Mouse (Mus musculus) stomach, adult 2 months (tissue): Measurements from ENCODE around the gene Runx2. TPM values are rescaled to one million over a fixed set of nuclear protein-coding genes. Genes with fewer than 3 reads are reported as not detected.

Experiments
- polyA plus RNA-seq: library from polyadenylated mRNA; depleted of rRNA; stranded (reverse); fragments of >200 nt; gene quantifications from 2 replicates; pipeline ENCODE4 v1.2.3, GENCODE M21; 2012; rRNA removed

Gene Runx2
- 1.2 and 1.5 TPM in 2 replicates for polyA plus RNA-seq

DNA sequence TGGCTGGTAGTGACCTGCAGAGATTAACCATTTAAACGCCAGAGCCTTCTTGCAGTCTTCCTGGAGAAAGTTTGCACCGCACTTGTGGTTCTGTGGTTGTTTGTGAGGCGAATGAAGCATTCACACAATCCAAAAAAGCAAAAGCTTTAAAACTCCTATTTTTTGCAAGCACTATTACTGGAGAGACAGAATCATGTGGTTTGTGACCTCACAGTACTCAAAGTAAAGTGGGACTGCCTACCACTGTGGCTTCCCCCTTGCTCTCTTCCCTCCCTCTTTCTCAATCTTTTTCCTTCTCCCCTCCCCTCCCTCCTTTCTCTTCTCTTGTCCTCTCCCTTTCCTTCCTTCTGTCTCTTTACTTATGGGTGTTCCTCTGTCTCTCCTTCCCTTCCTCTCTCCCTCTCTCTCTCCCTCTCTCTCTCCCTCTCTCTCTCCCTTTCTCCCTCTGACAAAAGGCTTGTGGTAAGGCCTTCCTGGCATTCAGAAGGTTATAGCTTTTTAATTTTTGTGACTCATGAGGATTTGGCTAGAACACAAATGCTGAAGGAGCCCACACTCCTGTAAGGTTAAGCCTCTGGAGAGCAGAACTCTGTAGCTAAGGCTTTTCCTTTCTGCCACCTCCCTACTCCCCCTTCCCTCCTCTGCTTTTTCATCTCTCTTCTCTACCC is at the start of gene Runx2:
Gene Runx2, minus strand, starts transcription at position 290 of the 668 bp plus-strand sequence.

DNA sequence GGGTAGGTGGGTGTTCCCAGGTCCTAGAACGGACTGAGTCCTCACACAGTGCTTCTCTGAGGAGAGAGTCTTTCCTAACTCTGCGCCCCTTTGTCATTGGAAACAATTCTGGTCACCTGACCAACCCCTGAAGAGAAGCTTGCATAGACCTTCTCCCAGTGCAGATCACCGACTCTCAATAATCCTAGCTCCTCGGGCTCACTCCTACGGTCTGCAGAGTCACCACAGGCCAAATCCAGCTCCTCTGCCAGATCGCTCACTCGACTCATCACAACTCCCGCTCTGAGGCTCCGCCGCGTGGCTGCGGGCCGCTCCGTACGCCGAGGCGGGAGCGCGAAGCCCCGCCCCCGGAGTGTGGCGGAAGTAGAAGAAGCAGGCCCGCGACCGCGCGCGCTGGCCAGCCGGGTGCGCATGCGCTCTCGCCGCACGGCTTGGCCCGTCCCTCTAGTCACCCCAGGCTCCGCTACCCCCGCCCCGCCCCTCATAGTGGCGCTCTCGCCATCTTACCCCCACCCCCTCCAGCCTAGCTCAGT is 37.8 kb downstream of the Runx2 start, which contains the start of gene Supt3:
Gene Supt3, plus strand, starts transcription at position 415 of the 533 bp plus-strand sequence.

Other genes with a start within 250 kb of the Runx2 start
- 1.2 and 1.8 TPM in 2 replicates for gene Supt3, start 37.6 kb downstream of the Runx2 start, polyA plus RNA-seq